Mouse (Mus musculus): ENCODE measurements around the gene Irak3.

The Irak3 gene

GRCm38 (mm10) chr10:120097564-120097963 lies 104.4 kb downstream of the Irak3 start:
- no peak for DNase-seq (ENCODE audit: low spot score)

GRCm38 (mm10) chr10:120095716-120096115 lies 106.2 kb downstream of the Irak3 start:
- DNase-seq (ENCODE audit: low spot score), result no peak

- no peak for DNase-seq (ENCODE audit: low spot score)
These were observed 106.8 kb downstream of the Irak3 start for GRCm38 (mm10) chr10:120095136-120095535.

- no peak for DNase-seq (ENCODE audit: low spot score)
These were observed 109.4 kb downstream of the Irak3 start for GRCm38 (mm10) chr10:120092548-120092947.

All from ovary, adult 18-20 months (tissue).